Mouse (Mus musculus): Measurements from ENCODE around the gene H2-M1.

Gene H2-M1

GRCm38 (mm10) chr17:36672119-36672518, at the start of gene H2-M1:
Gene H2-M1 (minus strand): TSS chr17:36672219.
- no peak for DNase-seq (ENCODE audit: extremely low read depth, low read depth)

- DNase-seq (ENCODE audit: extremely low read depth, low read depth), result no peak
Measured at GRCm38 (mm10) chr17:36697693-36698092, 25.7 kb upstream of the H2-M1 start.

GRCm38 (mm10) chr17:36642566-36642965, 29.5 kb downstream of the H2-M1 start, which contains the start of gene H2-M9:
Gene H2-M9 (minus strand): TSS chr17:36642666.
- no peak for DNase-seq (ENCODE audit: extremely low read depth, low read depth)
